Mouse (Mus musculus) heart, postnatal 4 days (tissue): ENCODE measurements around the gene Borcs5. TPM values are rescaled to one million over a fixed set of nuclear protein-coding genes. Genes with fewer than 3 reads are reported as not detected.

Source experiments
- DNase-seq: peaks from one replicate; pipeline ENCODE4 v3.0.0; 2021
- total RNA-seq, 2 experiments: library from RNA; stranded (reverse); gene quantifications; 2 replicates each; pipeline ENCODE4 v1.2.3; 2021

The Borcs5 gene
- total RNA-seq, 2 experiments from 2014 or later, result 10.8 to 11.0 TPM

DNA sequence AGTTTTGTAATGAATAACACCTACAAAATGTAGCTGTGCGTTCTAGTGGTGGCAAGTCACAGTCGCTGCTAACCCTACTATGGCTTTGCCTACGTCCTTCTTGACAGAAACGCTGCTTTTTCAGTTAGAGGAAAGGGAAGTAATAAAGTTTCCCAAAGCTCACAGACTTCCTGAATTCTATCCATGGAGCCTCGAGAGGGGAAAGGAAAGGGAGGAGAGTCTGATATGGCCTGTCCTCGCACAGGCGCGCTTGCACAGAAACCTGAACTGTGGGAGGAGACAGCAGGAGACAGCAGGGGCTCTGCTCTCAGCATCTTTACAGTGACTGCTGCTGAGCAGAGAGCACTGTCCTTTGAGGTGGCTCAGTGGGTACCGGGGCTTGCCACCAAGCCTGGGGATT lies 8.9 kb upstream of the Borcs5 start:
- DNase-seq, result no peak

DNA sequence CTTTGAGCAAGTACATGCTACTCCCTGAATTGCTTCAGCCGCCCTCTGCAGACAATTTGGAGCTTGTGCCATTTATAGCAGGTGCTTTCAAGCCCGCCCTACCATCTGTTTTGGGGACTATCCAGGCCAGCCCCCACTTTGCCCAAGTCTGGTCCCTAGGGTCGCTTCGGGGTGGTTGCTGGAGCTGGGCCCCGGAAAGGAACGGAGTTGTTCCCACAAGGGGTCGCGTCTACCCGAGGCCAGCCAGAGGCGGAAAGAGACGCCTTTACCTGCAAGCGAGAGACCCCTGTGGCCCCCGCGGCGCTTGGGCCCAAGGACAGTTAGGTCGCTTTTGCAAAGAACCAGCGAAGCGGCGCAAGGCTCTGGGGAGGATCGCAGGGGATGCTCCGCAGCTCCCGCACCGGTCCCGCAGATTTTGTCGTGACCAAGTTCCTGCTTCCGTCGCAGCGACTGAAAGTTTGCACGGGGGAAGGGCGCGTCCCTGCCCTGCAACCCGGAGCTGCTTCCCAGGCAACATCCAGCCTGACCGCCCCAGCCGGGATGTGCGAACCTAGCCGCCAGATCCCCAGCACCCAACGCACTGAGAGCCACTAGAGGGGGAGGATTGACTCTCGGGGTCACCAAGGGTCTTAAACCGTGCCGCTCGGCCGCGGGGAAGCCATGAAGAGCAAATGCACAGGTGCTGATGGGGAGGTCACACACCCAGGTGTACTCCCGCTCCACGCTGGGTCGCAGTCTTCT lies 7.2 kb upstream of the Borcs5 start, which contains the start of gene Mansc1:
Gene Mansc1 (minus strand): TSS at position 542 of the 741 bp plus-strand sequence.
- DNase-seq, result peak; percentile 69

DNA sequence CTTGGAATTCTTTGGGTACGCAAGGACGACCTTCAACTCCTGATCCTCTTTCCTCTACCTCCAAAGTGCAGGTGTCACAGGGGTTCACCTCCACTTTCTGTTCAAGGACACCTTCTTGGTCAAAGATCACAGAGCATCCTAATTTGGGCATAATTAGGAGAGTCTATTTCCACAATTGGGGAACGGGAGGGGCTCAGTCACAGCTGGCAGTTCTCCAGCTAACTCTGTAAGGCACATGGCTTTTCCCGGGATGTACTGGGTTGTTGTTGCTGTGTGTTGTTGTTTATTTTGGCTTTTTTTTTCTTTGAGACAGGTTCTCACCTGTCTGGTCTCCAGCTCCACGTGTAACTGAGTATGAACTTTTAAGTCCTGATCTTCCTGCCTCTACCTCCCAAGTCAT lies 6.6 kb upstream of the Borcs5 start:
- DNase-seq, result no peak

DNA sequence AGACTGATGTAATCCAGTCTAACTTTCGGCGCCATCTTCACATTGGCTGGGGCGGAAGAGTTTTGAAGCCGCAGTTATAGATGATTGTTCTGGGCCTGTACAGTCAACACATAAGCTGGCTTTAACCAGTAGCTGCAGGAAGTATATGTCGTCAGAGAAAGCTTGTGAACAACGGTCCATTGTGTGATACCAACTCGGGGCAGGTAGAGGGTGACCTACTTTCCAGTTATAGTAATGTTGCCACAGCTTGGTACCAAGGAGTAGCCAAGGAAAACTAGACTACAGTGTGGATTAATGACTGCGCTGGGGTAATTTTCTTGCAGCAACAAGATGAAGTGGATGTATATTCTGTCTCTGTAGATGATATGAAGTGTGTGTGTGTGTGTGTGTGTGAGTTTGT lies 5.8 kb upstream of the Borcs5 start:
- no peak for DNase-seq

DNA sequence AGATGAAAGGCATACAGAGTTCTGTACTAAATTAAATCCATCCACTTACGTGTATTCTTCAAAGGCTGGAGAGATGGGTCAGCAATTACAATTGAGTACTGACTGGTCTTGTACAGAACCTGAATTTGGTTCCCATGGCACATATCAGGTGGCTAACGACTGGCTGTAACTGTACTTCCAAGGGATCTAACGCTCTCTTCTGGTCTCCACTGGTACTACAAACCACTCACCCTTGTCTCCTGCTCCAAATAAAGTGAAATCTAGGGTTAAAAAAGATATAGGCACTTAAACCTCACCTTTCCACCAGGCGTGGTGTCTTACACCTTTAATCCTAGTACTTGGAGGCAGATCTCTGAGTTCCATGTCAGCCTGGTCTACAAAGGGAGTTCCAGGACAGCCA lies 2.8 kb upstream of the Borcs5 start:
- no peak for DNase-seq

DNA sequence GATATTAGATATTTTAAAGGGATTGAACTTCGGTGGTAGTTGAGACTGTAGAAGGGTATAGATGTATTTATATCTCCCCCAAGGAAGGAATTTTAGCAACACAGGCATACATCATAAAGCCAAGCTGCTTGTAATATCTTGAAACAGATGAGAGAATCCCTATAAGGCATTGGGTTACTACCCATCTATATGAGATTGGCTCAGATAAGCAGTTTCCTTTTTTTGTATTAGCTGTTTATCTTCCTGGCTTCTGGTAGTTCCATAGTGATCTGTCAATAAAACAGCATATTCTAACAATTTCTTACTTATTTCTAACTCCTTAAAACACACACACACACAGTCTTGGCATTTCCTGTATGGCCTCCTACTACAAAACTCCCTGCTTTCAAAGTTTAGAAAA lies 590 bp downstream of the Borcs5 start:
- no peak for DNase-seq

DNA sequence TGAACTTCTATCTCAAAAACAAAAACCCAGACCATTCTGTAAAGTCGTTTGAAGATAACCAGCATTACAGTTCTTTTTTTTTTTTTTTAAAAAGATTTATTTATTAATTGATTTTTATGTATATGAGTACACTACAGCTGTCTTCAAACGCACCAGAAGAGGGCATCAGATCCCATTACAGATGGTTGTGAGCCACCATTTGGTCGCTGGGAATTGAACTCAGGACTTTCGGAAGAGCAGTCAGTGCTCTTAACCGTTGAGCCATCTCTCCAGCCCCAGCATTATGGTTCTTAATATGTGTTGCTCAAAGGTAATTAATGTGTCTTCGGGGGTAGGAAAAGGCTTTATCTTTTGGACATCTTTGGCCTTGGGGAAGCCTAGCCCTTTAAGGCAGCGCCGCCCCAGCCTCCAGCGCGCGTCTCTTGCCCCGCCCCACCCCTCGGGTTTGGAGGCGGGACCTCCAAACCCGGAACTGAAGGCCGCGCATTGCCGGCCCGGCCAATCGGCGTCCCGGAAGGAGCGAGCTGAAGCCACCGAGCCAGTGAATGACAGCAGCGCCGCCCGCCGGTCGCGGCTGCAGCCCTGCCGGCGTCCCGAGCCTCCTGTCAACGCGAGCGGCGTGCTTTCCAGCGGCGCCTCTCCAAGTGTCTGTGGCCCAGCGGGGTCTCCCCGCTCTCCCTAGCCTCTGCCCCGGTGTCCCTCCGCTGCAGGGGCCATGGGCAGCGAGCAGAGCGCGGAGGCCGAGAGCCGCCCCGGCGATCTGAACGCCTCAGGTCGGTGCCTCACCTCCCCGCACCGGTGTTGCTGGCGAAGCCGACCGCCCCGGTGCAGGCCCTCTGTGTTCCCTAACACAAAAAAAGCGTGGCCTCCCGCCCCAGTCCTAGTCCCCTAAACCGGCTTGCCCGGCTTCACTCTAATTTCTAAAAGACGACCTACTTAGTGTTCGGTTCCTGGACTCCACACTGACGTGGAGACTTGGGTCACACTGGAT lies 1.5 kb downstream of the Borcs5 start:
- DNase-seq, result peak; percentile 95

DNA sequence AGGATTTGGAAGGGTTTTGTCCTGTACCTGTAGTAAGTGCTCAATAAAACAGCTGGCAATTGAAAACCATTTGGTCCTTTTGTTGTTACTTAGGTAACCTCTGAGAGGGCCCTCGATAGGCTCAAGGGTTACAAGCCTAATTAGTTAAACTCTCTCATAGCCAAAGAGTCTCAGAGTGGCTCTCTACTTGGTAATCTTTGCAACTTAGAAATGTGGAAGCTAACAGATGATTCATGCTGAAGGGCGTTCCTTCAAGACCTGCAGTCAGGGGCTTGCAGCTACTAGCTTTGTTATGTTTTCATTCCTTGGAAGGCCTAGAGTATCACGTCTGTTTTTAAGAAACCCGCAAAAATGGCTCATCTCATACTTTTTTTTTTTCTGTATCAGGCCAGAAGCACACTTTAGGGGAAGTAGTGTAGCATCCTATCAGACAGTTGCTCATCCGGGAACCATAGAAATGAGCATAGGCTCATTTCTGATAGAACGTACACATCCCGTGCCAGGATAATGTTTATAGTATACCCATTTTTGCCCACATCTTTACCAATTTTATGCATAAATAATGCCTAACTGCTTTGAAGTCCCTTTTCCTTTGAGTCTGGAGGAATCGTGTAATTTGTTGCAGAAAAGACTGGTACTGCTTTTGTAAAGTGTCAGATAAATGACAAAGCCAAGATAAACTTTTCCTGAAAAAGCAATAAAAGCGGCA lies 2.6 kb downstream of the Borcs5 start:
- no peak for DNase-seq

DNA sequence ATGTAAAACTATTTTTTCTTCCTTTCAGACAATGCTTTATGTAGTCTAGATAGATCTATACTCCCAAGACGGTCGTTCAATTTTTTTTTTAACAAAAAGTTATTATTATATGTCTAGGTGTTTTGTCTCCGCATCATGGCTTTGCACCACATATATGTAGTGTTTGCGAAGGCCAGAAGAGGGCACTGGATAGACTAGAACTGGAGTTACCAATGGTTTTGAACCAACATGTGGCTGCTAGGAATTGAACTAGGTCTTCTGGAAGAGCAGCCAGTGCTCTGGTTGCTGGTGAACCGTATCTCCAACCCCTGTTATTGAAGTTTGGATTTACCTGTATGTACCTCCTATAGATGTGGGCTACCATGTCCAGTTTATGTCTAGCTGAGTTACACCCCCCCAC lies 4.0 kb downstream of the Borcs5 start:
- no peak for DNase-seq

DNA sequence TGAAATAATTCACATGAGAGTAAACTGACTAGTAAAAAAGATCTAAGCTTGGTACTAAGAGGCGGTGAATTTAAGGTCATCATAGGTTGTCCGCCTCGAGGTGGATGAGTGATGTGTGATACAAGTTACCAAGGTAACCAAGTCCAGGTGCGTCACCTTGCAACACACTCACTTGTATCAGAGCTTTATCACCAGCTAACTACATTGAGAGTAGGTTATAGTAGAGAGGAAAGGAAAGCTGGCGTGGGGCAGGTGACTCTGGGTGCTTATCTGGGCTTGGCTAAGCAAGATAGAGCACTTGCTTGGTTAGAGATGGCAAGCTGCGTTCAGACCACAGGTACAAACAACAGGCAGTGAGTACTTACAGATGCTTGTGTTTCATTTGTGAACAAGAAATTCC lies 7.5 kb downstream of the Borcs5 start:
- no peak for DNase-seq

DNA sequence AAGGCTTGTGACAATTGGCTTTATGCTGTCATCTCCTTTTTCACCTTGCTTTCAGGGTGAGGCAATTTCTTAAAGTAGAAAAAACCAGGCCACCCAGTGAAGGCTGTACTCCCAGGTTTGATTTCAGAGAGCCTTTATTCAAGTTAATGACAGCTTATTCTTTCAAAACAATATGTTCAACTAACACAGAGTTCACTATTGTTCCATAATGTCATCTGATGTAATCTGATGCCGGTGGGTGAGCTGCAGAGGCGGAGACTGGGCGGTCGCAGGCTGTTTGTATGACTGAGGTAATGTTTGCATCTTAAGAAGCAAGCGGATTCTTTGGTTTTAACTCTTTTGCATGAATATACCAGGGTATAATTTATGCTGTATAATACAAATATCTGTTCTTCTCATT lies 8.3 kb downstream of the Borcs5 start:
- DNase-seq, result no peak

DNA sequence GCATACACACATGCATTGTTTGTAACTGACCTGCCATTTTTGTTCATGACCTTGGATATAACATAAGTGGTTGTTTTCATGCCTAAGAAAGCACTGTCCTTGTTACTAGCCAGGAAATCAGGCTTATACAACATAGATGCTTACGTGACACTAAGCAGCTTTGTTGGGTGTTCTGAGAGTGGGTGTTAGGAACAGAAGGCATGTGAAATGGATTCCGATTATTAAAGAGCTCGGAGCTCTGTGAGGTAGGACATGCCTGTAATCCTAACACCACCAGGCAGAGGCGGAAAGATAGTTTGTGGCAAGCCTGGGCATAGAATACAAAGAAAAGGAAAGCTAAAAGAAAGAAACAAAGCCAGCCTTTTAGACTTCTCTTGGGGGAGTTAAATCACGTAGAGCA lies 9.0 kb downstream of the Borcs5 start:
- no peak for DNase-seq

DNA sequence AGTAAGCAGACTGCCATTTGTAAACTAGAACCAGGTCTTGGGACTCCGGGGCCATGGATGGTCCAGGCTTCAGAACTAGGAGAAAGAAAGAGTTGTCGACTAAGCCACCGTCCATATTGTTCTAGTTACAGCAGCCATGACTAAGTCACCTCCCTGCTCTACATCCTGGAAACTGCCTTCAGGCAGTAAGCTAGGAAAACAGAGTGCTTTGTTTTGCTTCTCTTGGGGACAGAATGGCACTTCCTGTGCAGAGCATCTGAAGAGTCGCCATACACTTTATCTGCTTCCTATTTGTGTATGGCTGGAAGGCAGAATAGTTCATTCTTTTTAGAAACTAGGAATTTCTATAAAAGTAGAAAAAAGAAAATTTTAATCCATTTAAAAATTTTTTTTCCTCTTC lies 17.2 kb downstream of the Borcs5 start:
- no peak for DNase-seq

DNA sequence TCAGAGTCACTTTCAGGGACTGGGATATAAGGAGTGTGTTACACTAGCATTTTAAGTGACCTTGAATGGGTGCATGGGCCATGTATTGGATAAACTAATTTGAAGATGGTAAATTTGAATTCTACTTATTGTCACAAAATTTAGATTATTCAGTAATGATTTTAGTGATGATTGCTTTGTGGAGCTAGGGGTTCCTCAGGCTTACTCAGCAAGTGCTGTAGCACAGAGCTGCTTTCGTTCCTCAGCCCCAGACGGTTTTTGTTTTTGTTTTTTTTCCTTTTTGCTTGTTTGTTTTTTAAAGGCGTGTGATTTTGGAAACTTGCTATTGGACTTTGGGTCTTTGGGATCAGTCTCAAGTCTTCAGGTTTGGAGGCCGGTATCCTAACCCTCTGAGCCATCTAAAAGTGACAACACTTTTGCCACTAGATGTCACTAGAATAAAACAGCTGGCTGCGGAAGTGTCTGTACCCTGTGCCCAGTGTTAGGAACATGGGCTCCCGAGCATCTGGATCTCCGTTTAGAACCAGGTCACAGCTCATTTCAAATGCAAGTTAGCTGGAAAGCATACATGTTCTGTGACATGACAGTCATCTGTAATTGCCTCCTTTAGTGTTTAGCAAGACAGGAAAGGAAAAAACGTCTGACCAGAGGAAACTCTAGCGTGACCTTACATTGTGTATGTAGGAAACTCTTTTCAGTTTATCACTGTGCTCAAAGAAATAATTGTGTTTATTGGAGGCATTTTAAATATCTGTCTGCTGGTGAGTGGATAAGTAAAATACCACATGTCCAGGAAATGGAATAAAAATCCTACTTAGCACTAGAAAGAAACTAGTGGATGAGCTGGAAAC lies 20.0 kb downstream of the Borcs5 start:
- peak; percentile 66 for DNase-seq

DNA sequence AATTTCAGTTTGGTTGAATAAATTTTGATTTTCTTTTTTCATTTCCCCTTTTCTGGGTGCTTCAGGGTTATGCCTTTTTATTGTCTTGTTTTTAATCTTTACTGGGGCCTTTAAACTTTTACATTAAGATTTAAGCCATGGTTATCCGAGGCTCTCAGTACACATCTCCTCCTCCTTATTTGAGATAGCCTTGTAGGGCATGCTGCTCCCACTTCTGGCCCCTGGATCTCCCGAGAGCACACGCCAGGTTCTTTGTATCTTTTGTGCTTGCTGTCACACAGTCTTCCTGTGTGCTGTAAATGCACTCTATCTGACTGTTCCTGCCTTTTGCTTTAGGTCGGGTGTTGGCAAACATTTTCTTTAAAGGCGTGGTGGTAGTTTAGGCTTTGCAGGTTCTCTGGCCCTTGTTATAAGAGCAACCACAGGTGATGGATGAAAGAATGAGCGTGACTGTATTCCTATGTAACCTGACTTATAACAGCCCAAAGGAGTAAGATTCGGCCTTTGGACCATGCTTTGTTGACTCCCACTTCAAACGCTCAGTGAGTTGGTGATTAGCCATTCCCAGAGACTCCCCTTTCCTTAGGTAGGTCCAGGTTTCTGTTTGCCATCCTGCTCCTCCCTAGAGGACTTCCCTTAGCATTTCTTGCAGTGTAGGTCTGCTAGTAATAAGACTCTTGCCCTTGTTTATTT lies 21.6 kb downstream of the Borcs5 start:
- no peak for DNase-seq

DNA sequence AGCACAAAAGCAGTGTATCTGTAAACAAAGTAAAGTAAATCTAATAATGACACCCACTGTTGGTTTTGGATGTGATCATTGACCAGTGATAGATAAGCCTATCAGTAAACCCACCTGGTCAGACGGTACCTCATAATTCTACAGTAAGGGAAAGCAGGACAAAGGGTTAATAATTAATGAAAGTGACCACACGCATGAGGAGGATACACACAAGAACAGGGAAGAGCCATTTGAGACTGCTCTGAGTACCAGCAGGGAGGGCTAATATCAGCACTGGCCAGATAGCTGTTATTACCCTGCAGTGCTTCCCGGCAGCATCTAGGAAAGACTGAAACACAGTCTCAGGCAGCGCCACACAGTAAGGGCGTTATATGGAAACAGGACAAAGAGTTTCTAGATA lies 25.3 kb downstream of the Borcs5 start:
- DNase-seq, result no peak

DNA sequence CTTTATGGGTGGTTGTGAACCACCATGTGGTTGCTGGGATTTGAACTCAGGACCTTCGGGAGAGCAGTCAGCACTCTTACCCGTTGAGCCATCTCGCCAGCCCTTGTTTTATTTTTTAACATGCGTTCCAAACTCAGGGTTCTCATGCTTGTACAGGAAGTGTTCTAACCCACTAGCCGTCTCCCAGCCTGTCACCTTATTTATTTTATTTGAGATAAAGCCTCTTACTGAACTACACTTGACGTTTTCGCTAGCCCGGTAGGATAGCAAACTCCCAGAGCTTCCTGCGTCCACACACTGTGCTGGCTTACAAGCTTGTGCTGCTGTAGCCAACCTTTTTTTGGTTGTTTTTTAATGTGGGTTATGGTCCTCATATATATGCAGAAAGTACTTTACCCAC lies 26.5 kb downstream of the Borcs5 start:
- no peak for DNase-seq

DNA sequence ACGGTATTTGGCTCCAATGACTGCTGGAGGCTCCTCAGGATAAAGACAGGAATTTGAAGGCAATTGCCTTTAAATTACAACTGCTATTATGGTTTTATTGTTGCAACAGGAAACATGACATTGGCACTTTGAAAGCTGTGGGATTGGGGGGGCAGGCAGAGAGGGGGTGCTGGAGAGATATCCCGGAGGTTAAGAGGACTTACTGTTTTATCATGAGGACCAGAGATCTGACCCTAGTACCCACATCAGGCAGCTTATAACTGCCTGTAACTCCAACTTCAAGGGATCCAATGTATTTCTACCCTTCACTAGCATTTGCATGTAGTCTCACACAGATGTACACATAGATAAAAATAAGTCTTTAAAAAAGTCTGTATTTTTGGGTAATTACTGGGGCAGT lies 29.2 kb downstream of the Borcs5 start:
- no peak for DNase-seq

DNA sequence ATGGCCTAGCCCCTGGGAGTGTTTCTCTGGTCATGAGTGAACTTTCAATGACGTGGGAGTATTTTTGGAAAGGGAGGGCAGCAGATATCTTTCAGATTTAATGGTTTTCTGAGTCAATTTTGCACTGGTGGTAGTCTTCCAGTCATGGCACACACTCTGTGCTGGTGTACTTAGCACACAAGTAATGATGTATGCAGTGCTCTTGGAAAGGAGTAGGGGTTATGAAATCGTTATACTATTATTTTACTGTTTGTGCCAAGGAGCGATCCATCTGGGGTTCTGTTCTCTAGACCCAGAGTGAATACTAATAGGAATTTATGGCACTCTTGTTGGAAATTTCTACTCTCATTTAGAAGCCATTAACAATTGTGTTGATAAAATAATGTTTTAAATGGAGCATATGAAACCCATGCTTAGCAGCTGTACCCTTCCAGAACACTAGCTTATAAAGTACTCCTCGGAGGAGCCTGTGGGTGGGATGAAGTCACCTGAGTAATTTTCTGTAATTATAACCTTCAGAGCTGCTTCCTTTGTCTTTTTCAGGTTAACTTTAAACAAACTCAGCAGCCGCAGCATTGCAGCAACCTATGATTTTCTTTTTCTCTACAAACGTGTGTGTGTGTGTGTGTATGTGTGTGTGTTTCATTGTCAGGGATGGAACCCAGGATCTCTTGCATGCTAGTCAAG lies 30.0 kb downstream of the Borcs5 start:
- DNase-seq, result no peak

DNA sequence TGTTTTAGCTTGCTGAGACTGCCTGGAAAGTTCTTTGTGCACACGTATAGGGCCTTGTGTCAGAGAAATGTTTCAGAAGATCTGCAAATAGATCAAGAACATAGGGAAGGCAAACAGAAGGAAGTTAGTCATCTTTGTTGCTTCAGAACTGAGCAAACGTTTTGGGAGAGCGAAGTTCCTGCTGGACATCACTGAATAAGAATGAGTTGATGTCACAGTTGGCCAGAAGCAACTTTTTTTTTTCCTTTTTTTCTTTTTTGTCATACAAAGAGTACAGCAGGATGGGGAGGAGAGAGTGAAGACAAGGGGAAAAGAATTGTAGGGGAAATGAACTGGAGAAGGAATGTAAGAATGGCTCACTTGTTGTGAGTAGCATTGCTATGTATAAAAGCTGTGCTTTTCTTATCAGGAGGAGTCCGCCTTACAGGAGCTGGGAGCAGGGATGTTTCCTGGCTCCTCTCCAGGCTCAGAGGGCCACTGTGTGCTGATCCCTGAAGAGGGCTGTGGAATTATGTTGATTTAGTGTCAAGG lies 31.6 kb downstream of the Borcs5 start:
- DNase-seq, result peak; percentile 73
